Mouse (Mus musculus): ENCODE measurements at regions not wholly inside any gene's neighbourhood (a gene's known extent, or its start where the extent isn't known, plus 50 kb on each side); places are given as distances from the start of the nearest gene placed in this dataset.

- no peak for TF ChIP-seq POLR2A (IDR thresholded peaks at IDR 0.05; ENCODE audit: insufficient read depth, low read depth, low read length)
- TF ChIP-seq CTCF (IDR thresholded peaks at IDR 0.05; ENCODE audit: insufficient read depth, low read depth, low read length): no peak
Measured at GRCm38 (mm10) chr9:41365251-41365650, 203.8 kb upstream of the Ubash3b start.
